Mouse (Mus musculus) T-helper 1 cell (primary cell): Measurements from ENCODE around the gene Dbn1.

Experiments used
- in situ Hi-C: fragments of 300-600 bp; cut with MboI, MseI; formaldehyde crosslinking; loops from one replicate; pipeline ENCODE4 v1.15.1; 2025; ENCODE audit warnings: high pct_unique_total_duplicates

Dbn1 gene

DNA sequence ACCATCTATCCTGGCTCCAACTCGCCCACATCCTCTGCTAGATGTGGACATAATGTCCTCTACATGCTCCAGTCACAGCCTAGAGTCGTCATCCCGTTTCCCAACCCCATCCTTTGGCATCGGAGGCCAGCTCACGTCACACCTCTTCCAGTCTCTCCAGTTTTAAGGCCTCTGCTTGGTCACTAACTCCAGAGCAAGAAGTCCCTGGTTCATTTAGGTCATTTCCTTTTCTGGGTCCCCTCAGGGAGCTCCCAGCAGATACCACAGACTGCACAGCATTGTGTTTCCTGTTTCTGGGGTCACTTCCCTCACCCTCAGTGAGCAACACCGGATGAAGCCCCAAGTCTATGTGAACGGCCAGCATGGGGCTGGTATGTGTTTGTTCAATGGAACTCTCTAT lies 8.9 kb downstream of the Dbn1 start:
- in situ Hi-C loops = loop anchor here (5.0 kb wide), 1 partner anchor 33 kb away; the partner anchor contains the start of gene Pdlim7

GRCm38 (mm10) chr13:55478036-55478435 lies 9.9 kb downstream of the Dbn1 start:
- in situ Hi-C loops = loop anchor here (5.0 kb wide), 1 partner anchor 34 kb away; the partner anchor contains the start of gene Pdlim7

DNA sequence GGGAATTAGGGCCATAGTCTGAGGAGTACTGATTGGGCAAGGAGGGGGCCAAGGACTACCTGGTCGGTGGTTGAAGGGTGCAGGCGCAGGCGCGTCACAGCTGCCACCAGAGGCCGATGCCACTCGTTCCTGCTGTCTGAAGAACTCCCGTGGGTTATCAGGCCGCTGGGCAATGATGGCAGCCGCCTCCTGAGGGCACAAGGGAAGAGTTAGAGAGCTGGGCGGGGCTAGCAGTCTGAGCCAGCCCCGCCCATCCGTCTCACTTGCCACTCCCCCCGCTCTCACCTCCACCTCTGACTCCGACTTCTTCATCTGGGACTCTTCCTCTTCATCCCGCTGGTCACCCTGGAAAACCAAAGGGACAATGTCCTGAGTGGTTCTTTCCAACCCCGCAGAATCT lies 10.4 kb downstream of the Dbn1 start:
- in situ Hi-C loops = loop anchor here (5.0 kb wide), 1 partner anchor 35 kb away; the partner anchor contains the start of gene Pdlim7

DNA sequence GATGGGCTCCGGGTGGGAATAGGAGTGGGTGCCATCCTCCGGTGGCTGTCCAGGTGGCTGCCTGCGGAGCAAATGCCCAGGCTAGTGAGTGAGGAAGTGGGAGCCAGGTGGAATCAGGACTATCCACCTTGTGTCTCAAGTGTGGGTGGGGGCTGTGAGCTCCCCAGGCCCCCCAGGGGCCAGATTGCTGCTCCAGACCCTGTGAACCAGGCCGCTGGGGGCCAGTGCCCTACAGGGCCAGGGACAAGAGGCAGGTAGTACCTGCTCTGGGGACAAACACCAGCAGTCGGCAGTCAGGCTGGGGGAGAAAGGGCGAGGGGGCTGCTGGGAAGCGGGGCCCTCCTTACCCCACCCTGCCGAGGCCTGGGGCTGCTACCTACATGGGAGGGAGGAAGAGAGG lies 11.7 kb downstream of the Dbn1 start:
- in situ Hi-C loops = loop anchor here (5.0 kb wide), 1 partner anchor 36 kb away; the partner anchor contains the start of gene Pdlim7

- in situ Hi-C loops = loop anchor here (5.0 kb wide), 1 partner anchor 37 kb away; the partner anchor contains the start of gene Pdlim7
Measured at GRCm38 (mm10) chr13:55475750-55476149, 12.2 kb downstream of the Dbn1 start.

GRCm38 (mm10) chr13:55474621-55475069 lies 13.3 kb downstream of the Dbn1 start:
- in situ Hi-C loops = loop anchor here (5.0 kb wide), 1 partner anchor 38 kb away; the partner anchor contains the start of gene Pdlim7

- in situ Hi-C loops = no loop called here
Measured at GRCm38 (mm10) chr13:55473961-55474360, 13.9 kb downstream of the Dbn1 start.

GRCm38 (mm10) chr13:55473076-55473831 lies 14.7 kb downstream of the Dbn1 start:
- in situ Hi-C loops = no loop called here

DNA sequence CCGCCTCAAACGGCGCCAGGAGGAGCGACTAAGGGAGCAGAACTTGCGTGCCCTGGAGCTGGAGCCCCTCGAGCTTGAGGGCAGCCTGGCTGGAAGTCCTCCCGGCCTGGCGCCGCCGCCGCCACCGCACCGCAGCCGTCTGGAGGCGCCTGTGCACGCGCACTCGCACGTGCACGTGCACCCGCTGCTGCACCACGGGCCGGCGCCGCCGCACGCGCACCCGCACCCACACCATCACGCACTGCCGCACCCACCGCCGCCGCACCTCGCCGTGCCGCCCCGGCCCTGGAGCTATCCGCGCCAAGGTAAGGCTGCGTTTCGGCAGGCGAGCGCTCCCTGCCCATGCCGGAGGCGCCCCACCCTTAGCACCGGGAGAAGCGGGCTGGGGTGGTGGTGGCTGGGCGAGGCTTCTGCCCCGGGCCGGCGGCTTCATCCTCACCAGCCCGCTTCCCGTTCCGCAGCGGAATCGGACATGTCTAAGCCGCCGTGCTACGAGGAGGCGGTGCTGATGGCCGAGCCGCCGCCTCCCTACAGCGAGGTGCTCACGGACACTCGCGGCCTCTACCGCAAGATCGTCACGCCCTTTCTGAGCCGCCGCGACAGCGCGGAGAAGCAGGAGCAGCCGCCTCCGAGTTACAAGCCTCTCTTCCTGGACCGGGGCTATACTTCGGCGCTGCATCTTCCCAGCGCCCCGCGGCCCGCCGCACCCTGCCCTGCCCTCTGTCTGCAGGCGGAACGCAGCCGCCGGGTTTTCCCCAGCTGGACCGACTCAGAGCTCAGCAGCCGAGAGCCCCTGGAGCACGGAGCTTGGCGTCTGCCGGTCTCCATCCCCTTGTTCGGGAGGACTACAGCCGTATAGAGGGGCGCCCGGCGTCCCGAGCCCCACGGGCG lies 15.5 kb downstream of the Dbn1 start:
- in situ Hi-C loops = no loop called here

DNA sequence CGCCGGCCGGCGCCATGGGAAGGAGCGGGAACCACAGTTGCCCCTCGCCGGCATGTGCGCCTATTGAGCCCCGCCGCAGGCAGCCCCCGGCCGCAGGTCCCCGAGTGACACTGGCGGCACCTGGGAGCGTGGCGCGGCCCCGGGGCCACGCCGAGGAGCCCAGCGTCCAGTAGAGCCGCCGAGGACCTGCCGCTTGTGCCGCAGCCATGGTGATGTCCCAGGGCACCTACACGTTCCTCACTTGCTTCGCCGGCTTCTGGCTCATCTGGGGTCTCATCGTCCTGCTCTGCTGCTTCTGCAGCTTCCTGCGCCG lies 16.1 kb downstream of the Dbn1 start:
- in situ Hi-C loops = no loop called here

- in situ Hi-C loops = no loop called here
Measured at GRCm38 (mm10) chr13:55471156-55471818, 16.6 kb downstream of the Dbn1 start.

GRCm38 (mm10) chr13:55470372-55470771 lies 17.5 kb downstream of the Dbn1 start:
- in situ Hi-C loops = no loop called here

DNA sequence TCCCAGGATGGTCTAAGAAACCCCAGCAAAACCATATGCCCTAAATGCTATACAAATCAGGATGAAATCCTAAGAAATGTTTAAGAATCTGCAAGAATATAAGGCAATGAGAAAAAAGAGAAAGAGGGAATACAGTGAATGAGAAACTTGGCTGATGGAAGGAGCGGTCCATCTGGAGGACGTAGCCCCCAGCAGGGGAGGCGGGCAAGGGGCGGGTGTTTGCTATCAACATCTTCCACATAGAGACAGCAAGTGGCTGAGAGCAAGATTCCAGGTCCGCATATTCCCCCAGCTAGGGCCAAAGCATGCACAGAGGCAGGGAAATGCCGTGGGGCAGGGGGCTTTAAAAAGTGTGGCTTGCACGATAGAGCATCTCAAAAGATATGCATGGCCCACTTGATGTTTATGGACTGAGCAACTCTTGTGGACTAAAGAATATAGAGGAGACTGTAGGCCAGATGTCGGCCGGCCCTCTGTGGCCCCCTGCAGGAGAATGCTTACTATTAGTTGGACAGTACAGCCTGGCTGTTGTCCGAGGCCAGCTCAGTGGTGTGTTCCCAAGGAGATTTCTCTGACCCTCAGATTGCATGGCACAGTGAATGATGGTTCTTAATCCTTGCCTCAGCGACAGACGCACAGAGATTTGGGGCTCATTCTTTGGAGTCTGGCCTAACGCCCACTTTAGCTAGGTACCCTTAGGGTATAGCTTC lies 18.9 kb downstream of the Dbn1 start:
- in situ Hi-C loops = loop anchor here (5.0 kb wide), 1 partner anchor 47 kb away; no protein-coding TSS in a partner anchor

GRCm38 (mm10) chr13:55465830-55466440 lies 22.0 kb downstream of the Dbn1 start:
- in situ Hi-C loops = loop anchor here (5.0 kb wide), 1 partner anchor 44 kb away; no protein-coding TSS in a partner anchor

DNA sequence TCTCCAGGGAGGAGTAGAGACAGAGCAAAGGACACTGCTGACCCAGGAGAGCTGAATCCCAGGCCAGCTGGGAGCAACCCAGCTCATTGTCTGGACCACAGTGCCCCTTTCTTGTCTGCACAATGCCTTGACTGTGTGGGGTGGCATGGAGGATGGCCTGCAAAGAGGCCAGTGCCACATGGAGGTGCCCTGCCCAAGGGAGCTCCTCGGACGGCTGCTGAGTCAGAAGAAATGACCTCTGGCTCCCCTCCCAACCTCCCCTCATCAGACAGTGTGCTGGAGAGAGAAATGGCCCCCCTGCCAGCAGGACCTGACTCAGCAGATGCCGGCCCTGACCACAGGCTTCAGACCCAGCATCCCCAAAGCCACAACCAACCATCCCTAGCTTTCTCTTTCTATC lies 22.7 kb downstream of the Dbn1 start:
- in situ Hi-C loops = loop anchor here (5.0 kb wide), 1 partner anchor 43 kb away; no protein-coding TSS in a partner anchor

DNA sequence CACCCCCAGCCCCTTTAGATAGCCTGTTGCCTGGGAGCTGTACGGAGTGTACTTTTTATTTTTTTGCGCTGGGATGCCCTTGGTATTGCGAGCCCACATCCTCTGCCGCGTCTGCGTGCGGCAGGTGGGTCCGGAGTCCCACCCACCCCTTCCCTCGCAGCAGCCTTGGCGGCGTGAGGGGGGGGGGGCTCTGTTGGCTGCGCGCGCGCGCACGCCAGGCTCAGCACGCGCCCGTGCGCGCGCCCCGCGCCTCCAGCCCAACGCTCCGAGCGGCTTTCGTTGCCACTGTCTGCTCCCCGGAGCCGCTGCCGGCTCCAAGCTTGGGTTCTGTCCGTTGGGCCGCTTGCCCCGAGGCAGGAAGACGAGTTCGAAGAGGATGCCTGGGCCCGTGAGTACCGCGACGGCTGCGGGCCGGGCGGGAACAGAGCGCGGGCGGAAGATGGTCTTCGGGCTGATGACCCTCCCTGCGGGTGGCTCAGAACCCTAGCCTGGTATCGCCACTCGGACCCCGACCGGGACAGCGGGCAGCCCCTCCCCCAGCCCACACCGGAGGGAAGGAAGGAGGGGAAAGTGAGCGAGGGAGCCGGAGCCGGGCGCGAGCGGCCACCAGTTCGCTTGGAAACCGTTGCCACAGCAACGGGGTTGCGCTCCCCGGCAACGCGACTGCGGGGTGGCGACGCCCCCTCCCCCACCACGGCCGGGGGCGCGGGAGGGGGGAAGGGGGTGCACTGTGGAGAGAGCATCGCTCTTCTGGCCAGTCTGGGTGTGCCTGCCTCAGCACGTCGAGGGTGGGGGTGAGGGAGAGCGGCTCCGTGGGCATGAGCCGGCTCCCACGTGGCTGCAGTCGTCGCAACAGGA lies 23.7 kb downstream of the Dbn1 start, which contains the start of gene Prr7:
Gene Prr7 (plus strand): TSS at position 241 of the 858 bp plus-strand sequence.
- in situ Hi-C loops = no loop called here

GRCm38 (mm10) chr13:55463399-55464026 lies 24.4 kb downstream of the Dbn1 start:
- in situ Hi-C loops = no loop called here

DNA sequence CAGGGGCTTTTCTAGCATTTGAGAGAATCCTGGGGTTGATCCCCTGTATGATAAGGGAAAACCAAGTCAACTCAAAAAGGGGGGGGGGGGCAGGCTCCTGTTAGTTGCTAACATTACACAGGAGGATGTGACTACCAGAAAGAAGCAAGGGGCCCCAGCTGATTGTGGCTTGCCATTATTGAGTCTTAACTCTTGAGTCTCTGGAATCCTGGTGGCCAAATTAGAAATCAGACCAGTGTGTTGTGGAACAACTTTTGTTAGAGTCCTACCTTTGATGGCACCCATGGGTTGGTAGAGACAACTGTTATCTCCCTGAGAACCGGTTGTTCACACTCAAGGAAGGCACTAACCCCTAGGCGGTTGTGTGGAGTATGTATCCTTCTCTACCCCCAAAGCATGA lies 24.9 kb downstream of the Dbn1 start:
- in situ Hi-C loops = no loop called here
